Mouse (Mus musculus) liver, embryonic 11.5 days (tissue): Measurements from ENCODE around the gene Sgms2. TPM values are rescaled to one million over a fixed set of nuclear protein-coding genes. Genes with fewer than 3 reads are reported as not detected.

ENCODE experiments used
- ATAC-seq: fragments of 200-750 bp; cut with Nextera tagmentation; replicated peaks from 2 replicates; pipeline ENCODE4 v1.8.0; 2017; ENCODE audit warnings: moderate number of reproducible peaks, mild to moderate bottlenecking, moderate TSS enrichment, moderate library complexity; ENCODE audit not compliant: low FRiP score
- DNase-seq: peaks from one replicate; pipeline ENCODE4 v3.0.0-alpha.2; 2017; ENCODE audit warnings: low spot score
- H3K27ac ChIP-seq: fragments of 300-500 bp; sonication (generic); 2 replicates; pipeline ENCODE4 v1.5.1; 2014; ENCODE audit warnings: mild to moderate bottlenecking, low read depth, low read length, control low read depth
- H3K27me3 ChIP-seq: fragments of 300-500 bp; sonication (generic); replicated peaks from 2 replicates; pipeline ENCODE4 v1.6.1; 2014; ENCODE audit warnings: low read length, mixed read lengths; ENCODE audit not compliant: control insufficient read depth, insufficient read depth
- H3K36me3 ChIP-seq: fragments of 300-500 bp; sonication (generic); 2 replicates; pipeline ENCODE4 v1.6.1; 2014; ENCODE audit warnings: mild to moderate bottlenecking, low read length, moderate library complexity, mixed read lengths; ENCODE audit not compliant: control insufficient read depth, insufficient read depth
- H3K4me1 ChIP-seq: fragments of 300-500 bp; sonication (generic); replicated peaks from 2 replicates; pipeline ENCODE4 v1.6.1; 2014; ENCODE audit warnings: low read length, mixed read lengths; ENCODE audit not compliant: control insufficient read depth, insufficient read depth
- H3K4me2 ChIP-seq: fragments of 300-500 bp; sonication (generic); 2 replicates; pipeline ENCODE4 v1.6.1; 2014; ENCODE audit warnings: mild to moderate bottlenecking, control low read depth, moderate library complexity
- H3K4me3 ChIP-seq: fragments of 300-500 bp; sonication (generic); 2 replicates; pipeline ENCODE4 v1.5.1; 2014; ENCODE audit warnings: low read depth, low read length, control low read depth
- H3K9ac ChIP-seq: fragments of 300-500 bp; sonication (generic); 2 replicates; pipeline ENCODE4 v1.6.1; 2014; ENCODE audit warnings: low read depth, low read length, control low read depth
- H3K9me3 ChIP-seq: fragments of 300-500 bp; sonication (generic); 2 replicates; pipeline ENCODE4 v1.6.1; 2016; ENCODE audit warnings: low read length, inconsistent platforms, mixed read lengths; ENCODE audit not compliant: control insufficient read depth
- WGBS: fragments of 180-500 bp; shearing (Covaris S2); extraction: QIAGEN DNeasy Blood & Tissue Kit; methylation state at CpG from one replicate; pipeline ENCODE4 v1.1.7; 2014; 5-methylcytosine and 5-hydroxymethylcytosine counted together
- polyA plus RNA-seq: library from polyadenylated mRNA; unstranded; fragments of >200 nt; fragmentation: Nextera tagmentation; extraction: Ambion mirVana; gene quantifications from 2 replicates; pipeline ENCODE4 v1.2.1, GENCODE M21; 2014

Gene Sgms2
- polyA plus RNA-seq, 1 experiment from 2014 or later, result 3.6 TPM

DNA sequence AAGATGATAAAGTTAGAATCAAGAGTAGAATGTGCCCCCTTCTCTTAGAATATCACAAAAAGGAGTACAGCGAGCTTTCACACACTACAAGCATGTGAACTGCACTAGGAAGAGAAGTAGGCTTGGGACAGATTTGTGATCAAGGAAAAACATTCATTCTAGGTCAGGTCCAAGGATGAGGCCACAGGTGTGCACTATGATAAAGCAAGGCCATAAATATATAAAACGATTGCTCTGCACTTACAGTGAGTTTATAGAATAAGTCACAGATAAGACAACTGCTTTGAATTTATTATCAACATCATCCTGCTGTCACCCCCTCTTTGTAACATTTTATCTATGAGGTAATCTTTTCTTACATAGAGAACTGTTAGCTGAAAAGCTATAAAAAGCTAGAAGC lies 198.9 kb downstream of the Sgms2 start:
- no peaks in the 10 kb centered on the region for H3K9me3 ChIP-seq
- DNase-seq, result no peak
- no peak for ATAC-seq
- no peak overlapping the region for H3K4me2 ChIP-seq
- H3K4me3 ChIP-seq, result no peak overlapping the region
- H3K27me3 ChIP-seq, result no peaks in the 10 kb centered on the region
- no peaks in the 10 kb centered on the region; the same call in 1 of the 2 replicates for H3K4me1 ChIP-seq
- no peaks in the 10 kb centered on the region for H3K36me3 ChIP-seq
- whole genome bisulfite sequencing, result 84% methylated on average over 2 of the region's 2 CpGs
- no peak overlapping the region for H3K9ac ChIP-seq
- no peak overlapping the region for H3K27ac ChIP-seq

DNA sequence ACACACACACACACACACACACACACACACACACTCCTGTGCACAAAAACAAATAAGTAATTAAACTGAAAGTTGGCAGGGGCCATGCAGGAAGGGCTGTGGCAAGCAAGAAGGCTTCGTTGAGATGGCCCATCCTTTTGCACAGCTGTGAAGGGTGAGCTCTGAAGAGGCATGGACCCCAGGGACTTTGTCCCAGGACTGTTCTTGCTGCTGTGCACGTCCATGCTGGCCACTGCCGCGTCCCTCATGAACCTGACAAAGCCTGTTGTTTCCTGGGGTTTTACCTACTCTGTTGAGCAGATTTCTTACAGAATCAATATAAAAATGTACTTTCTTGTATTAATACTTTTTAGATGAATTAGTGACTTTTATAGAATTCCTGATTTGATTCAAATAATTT lies 199.3 kb downstream of the Sgms2 start:
- Histone ChIP-seq H3K4me2 (no peak overlapping the region), H3K27ac (no peak overlapping the region), H3K4me3 (no peak overlapping the region), H3K36me3 (no peaks in the 10 kb centered on the region), H3K27me3 (no peaks in the 10 kb centered on the region), H3K9ac (no peak overlapping the region), H3K9me3 (no peaks in the 10 kb centered on the region), H3K4me1 (no peaks in the 10 kb centered on the region; the same call in 1 of the 2 replicates)
- ATAC-seq (no peak), DNase-seq (no peak)
- WGBS, result 78% methylated on average over 4 of the region's 4 CpGs

DNA sequence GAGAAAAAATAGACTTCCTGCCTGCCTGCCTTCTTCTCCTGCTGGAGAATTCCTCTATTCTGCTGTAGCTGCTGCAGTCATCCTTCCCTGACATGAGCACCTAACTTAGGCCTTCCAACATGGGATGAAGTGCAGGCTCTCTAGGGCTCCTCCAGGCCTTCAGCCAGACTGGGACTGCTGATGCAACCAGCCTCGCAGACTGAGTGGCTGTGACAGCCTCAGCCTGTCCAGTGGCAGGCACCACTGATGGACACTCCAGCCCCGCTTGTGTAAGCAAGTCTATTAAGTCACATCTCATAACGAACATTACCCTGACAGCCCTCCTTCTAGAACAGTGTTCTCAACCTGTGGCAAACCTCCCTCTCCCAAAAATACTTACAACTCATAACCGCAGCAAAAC lies 217.1 kb downstream of the Sgms2 start:
- Histone ChIP-seq H3K36me3 (no peaks in the 10 kb centered on the region), H3K4me2 (no peak overlapping the region), H3K27ac (no peak overlapping the region), H3K4me3 (no peak overlapping the region), H3K4me1 (peaks cover 11% of the 10 kb centered on the region), H3K27me3 (no peaks in the 10 kb centered on the region), H3K9me3 (no peaks in the 10 kb centered on the region; the same call in 1 of the 2 replicates), H3K9ac (no peak overlapping the region)
- WGBS, result 75% methylated on average over 4 of the region's 4 CpGs
- DNase-seq (no peak), ATAC-seq (no peak)

- H3K4me3 ChIP-seq, result peak overlapping the region; percentile 76
- peak overlapping the region; percentile 76; the same call in 1 of the 2 replicates for H3K27ac ChIP-seq
- ATAC-seq, result 0 out of 2 replicates have a peak, but pooled peaks have one; percentile 3
- H3K4me2 ChIP-seq, result peak overlapping the region; percentile 94
- H3K36me3 ChIP-seq, result no peaks in the 10 kb centered on the region
- no peaks in the 10 kb centered on the region for H3K9me3 ChIP-seq
- 43% methylated on average over 10 of the region's 10 CpGs for WGBS
- no peak overlapping the region for H3K9ac ChIP-seq
- no peak for DNase-seq
- peaks cover 11% of the 10 kb centered on the region for H3K4me1 ChIP-seq
- no peaks in the 10 kb centered on the region for H3K27me3 ChIP-seq
Measured at GRCm38 (mm10) chr3:131272374-131273100, 218.7 kb downstream of the Sgms2 start.

- ATAC-seq (peak; percentile 89), DNase-seq (peak; percentile 85)
- Histone ChIP-seq H3K27ac (peak within 1 kb of the TSS; percentile 76), H3K27me3 (no peaks in the 10 kb centered on the region), H3K9me3 (no peaks in the 10 kb centered on the region), H3K4me2 (peak within 1 kb of the TSS; percentile 94), H3K4me3 (peak within 1 kb of the TSS; percentile 76), H3K9ac (peak within 1 kb of the TSS; percentile 75), H3K4me1 (peaks cover 11% of the 10 kb centered on the region), H3K36me3 (no peaks in the 10 kb centered on the region)
- WGBS, result under 1% methylated on average over 50 of the region's 54 CpGs
Measured at GRCm38 (mm10) chr3:131271559-131272373, 219.4 kb downstream of the Sgms2 start, which contains the start of gene Hadh. Hadh (minus strand) TSS chr3:131272101.

GRCm38 (mm10) chr3:131271157-131271556 lies 220.1 kb downstream of the Sgms2 start:
- ATAC-seq (peak; percentile 76), DNase-seq (peak; percentile 73)
- H3K4me1 ChIP-seq, result peaks cover 11% of the 10 kb centered on the region
- H3K4me3 ChIP-seq, result peak overlapping the region; percentile 76
- 1% methylated on average over 8 of the region's 8 CpGs for WGBS
- peak overlapping the region; percentile 75 for H3K9ac ChIP-seq
- no peaks in the 10 kb centered on the region for H3K27me3 ChIP-seq
- H3K27ac ChIP-seq, result peak overlapping the region; percentile 76
- no peaks in the 10 kb centered on the region for H3K36me3 ChIP-seq
- H3K9me3 ChIP-seq, result no peaks in the 10 kb centered on the region
- peak overlapping the region; percentile 94 for H3K4me2 ChIP-seq

DNA sequence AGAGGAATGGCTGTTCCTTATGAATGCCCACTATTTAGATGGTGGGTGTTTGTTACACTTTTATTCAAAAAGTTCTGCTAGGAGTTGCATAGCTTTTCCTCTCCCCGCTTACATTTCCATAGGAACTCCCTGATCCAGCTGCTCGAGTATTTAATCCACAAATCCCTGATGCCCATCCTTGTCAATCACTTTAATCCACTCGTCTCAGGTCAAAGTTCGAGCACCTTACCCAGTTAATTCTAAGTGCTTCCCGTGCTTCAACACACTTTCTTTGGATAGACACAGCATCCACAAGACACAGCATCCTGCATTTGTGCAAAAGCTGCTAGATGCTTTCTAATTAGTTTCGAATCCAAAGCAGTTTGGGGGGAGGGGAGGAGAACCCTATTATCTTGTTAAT lies 220.8 kb downstream of the Sgms2 start:
- H3K36me3 ChIP-seq, result no peaks in the 10 kb centered on the region
- H3K9ac ChIP-seq, result no peak overlapping the region
- DNase-seq, result no peak
- no peaks in the 10 kb centered on the region for H3K9me3 ChIP-seq
- H3K27me3 ChIP-seq, result no peaks in the 10 kb centered on the region
- no peak for ATAC-seq
- peaks cover 11% of the 10 kb centered on the region for H3K4me1 ChIP-seq
- WGBS, result 70% methylated on average over 6 of the region's 6 CpGs
- peak overlapping the region; percentile 94 for H3K4me2 ChIP-seq
- H3K27ac ChIP-seq, result no peak overlapping the region
- H3K4me3 ChIP-seq, result peak overlapping the region; percentile 76
